Mouse (Mus musculus): ENCODE data around the gene Git2. TPM values are rescaled to one million over a fixed set of nuclear protein-coding genes. Genes with fewer than 3 reads are reported as not detected.

Gene Git2
- total and polyA plus RNA-seq, 3 experiments: 24.0 to 71.7 (median 64.9) TPM

DNA sequence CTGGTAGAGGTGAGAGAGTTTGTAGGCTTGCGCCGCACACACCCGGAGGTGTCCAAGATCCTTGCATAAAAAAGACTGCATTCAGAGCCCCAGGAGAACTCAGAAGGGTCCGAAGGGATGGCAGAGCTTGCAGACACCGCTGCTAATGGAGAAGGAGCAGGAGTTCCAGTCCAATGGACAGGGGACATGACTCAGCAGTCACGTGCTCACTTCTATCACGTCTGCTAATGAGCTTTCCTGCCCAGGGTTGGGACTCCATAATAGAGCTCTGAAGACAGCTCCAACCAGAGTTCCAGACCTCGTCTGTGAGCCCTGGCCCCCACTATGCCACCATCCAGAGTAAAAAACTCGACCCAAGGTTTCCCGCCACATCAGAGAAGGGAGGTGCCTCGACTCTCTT, 42.8 kb upstream of the Git2 start:
- no peak for TF ChIP-seq NRF1 (IDR thresholded peaks at IDR 0.05; ENCODE audit: insufficient read depth, low read depth, low read length, poor library complexity, severe bottlenecking)
- TF ChIP-seq NELFE (IDR thresholded peaks at IDR 0.05; ENCODE audit: low read depth, low read length): no peak
- TF ChIP-seq TCF12 (IDR thresholded peaks at IDR 0.05; ENCODE audit: low read depth, low read length): no peak
- TF ChIP-seq EP300 (IDR thresholded peaks at IDR 0.05; ENCODE audit: low read depth in 1 of 2, low read length in 2 of 2): no peak
- TF ChIP-seq MAX (IDR thresholded peaks at IDR 0.05; ENCODE audit: low read length): no peak
- TF ChIP-seq BHLHE40 (IDR thresholded peaks at IDR 0.05; ENCODE audit: borderline replicate concordance, low read depth, low read length): no peak
- TF ChIP-seq ZC3H11A (IDR thresholded peaks at IDR 0.05; ENCODE audit: low read depth, low read length): no peak
- no peak for TF ChIP-seq POLR2AphosphoS5 (IDR thresholded peaks at IDR 0.05; ENCODE audit: borderline replicate concordance, low read depth, low read length)
- TF ChIP-seq MAZ (IDR thresholded peaks at IDR 0.05; ENCODE audit: low read depth, low read length): no peak
- no peak for TF ChIP-seq POLR2A (IDR thresholded peaks at IDR 0.05; ENCODE audit: control insufficient read depth in 1 of 2, insufficient read depth in 1 of 2, low read depth in 1 of 2, low read length in 2 of 2, poor library complexity in 1 of 2)
- TF ChIP-seq UBTF (IDR thresholded peaks at IDR 0.05; ENCODE audit: borderline replicate concordance, insufficient read depth, low read depth, low read length): no peak
- no peak for TF ChIP-seq ETS1 (IDR thresholded peaks at IDR 0.05; ENCODE audit: low read depth, low read length)
- TF ChIP-seq KAT2A (conservative IDR thresholded peaks at IDR 0.05; ENCODE audit: low read depth, low read length): no peak
- no peak for TF ChIP-seq USF2 (IDR thresholded peaks at IDR 0.05; ENCODE audit: borderline replicate concordance in 1 of 2, insufficient read depth in 1 of 2, low read depth in 1 of 2, low read length in 2 of 2)
- TF ChIP-seq RCOR1 (IDR thresholded peaks at IDR 0.05; ENCODE audit: low read depth, low read length): no peak
- TF ChIP-seq E2F4 (IDR thresholded peaks at IDR 0.05; ENCODE audit: borderline replicate concordance, low read depth, low read length): no peak
- no peak for TF ChIP-seq JUND (IDR thresholded peaks at IDR 0.05; ENCODE audit: low read depth, low read length)
- no peak for TF ChIP-seq SIN3A (IDR thresholded peaks at IDR 0.05; ENCODE audit: low read length)
- Histone ChIP-seq H3K9me3 (replicated peaks; ENCODE audit: insufficient read depth, low read length) (no peaks in the 10 kb centered on the region), H3K4me3 (ENCODE audit: control insufficient read depth in 1 of 2, insufficient read depth in 1 of 2, low read depth in 2 of 2, low read length in 2 of 2) (no peak overlapping the region), H3K27ac (ENCODE audit: control insufficient read depth, low read depth, low read length) (no peak overlapping the region), H3K36me3 (ENCODE audit: control insufficient read depth in 1 of 2, insufficient read depth in 2 of 2, low read length in 2 of 2) (no peaks in the 10 kb centered on the region), H3K27me3 (ENCODE audit: control insufficient read depth in 1 of 2, insufficient read depth in 2 of 2, low read length in 2 of 2) (no peaks in the 10 kb centered on the region), H3K4me1 (ENCODE audit: control insufficient read depth in 1 of 2, insufficient read depth in 2 of 2, low read length in 2 of 2) (no peaks in the 10 kb centered on the region), H3K79me2 (ENCODE audit: control insufficient read depth, insufficient read depth, low read length, poor library complexity) (peaks cover 4% of the 10 kb centered on the region; the same call in 1 of the 2 replicates), H3K9ac (ENCODE audit: control insufficient read depth, low read depth, low read length, poor library complexity, severe bottlenecking) (no peak overlapping the region)
- DNase-seq (ENCODE audit: low read depth, low spot score): no peak

DNA sequence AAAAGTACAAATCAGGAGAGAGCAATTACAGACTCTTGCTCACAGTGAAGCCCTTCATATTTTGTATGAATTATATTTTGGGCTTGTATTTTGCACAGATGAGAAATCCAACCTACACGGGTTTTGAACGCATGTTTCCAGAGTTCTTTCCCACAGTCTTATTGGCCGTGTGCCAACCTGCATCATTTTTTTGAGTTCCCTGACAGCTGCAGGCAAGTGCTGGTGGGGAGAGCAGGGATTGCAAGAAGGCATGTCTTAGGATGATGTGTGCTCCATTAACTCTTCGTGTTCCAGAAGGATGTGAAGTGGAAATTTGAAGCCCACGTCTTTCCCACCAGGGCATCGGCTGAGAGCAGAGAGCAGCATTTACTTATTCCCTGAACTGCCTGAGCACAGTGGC, 41.3 kb upstream of the Git2 start:
- DNase-seq (ENCODE audit: low read depth, low spot score): no peak
- Histone ChIP-seq H3K27me3 (ENCODE audit: control insufficient read depth in 1 of 2, insufficient read depth in 2 of 2, low read length in 2 of 2) (no peaks in the 10 kb centered on the region), H3K36me3 (ENCODE audit: control insufficient read depth in 1 of 2, insufficient read depth in 2 of 2, low read length in 2 of 2) (no peaks in the 10 kb centered on the region; a peak in 1 of 4 replicates), H3K79me2 (ENCODE audit: control insufficient read depth, insufficient read depth, low read length, poor library complexity) (peaks cover 13% of the 10 kb centered on the region), H3K9me3 (replicated peaks; ENCODE audit: insufficient read depth, low read length) (no peaks in the 10 kb centered on the region), H3K4me3 (ENCODE audit: control insufficient read depth in 1 of 2, insufficient read depth in 1 of 2, low read depth in 2 of 2, low read length in 2 of 2) (no peak overlapping the region), H3K27ac (ENCODE audit: control insufficient read depth, low read depth, low read length) (no peak overlapping the region), H3K9ac (ENCODE audit: control insufficient read depth, low read depth, low read length, poor library complexity, severe bottlenecking) (no peak overlapping the region), H3K4me1 (ENCODE audit: control insufficient read depth in 1 of 2, insufficient read depth in 2 of 2, low read length in 2 of 2) (peaks cover 0 to 5% of the 10 kb centered on the region in 2 experiments; a peak in 1 of 4 replicates)
- no peak for TF ChIP-seq MEF2A (IDR thresholded peaks at IDR 0.05; ENCODE audit: extremely low read depth, insufficient replicate concordance, low read depth, low read length, poor library complexity, severe bottlenecking)
- no peak for TF ChIP-seq POLR2AphosphoS5 (IDR thresholded peaks at IDR 0.05; ENCODE audit: borderline replicate concordance, low read depth, low read length)
- TF ChIP-seq UBTF (IDR thresholded peaks at IDR 0.05; ENCODE audit: borderline replicate concordance, insufficient read depth, low read depth, low read length): no peak
- no peak for TF ChIP-seq E2F4 (IDR thresholded peaks at IDR 0.05; ENCODE audit: borderline replicate concordance, low read depth, low read length)
- no peak for TF ChIP-seq SMC3 (IDR thresholded peaks at IDR 0.05; ENCODE audit: low read depth, low read length)
- no peak for TF ChIP-seq RAD21 (IDR thresholded peaks at IDR 0.05; ENCODE audit: low read depth, low read length)
- TF ChIP-seq MAZ (IDR thresholded peaks at IDR 0.05; ENCODE audit: low read depth, low read length): no peak
- no peak for TF ChIP-seq CHD2 (IDR thresholded peaks at IDR 0.05; ENCODE audit: low read length)
- TF ChIP-seq MXI1 (IDR thresholded peaks at IDR 0.05; ENCODE audit: low read depth, low read length): no peak
- TF ChIP-seq SIN3A (IDR thresholded peaks at IDR 0.05; ENCODE audit: low read length): no peak
- TF ChIP-seq MYB (IDR thresholded peaks at IDR 0.05; ENCODE audit: low read depth, low read length): no peak
- no peak for TF ChIP-seq JUND (IDR thresholded peaks at IDR 0.05; ENCODE audit: low read depth, low read length)
- TF ChIP-seq USF1 (IDR thresholded peaks at IDR 0.05; ENCODE audit: low read depth, low read length): no peak
- TF ChIP-seq ZMIZ1 (IDR thresholded peaks at IDR 0.05; ENCODE audit: low read depth, low read length): no peak
- no peak for TF ChIP-seq MAFK (IDR thresholded peaks at IDR 0.05; ENCODE audit: borderline replicate concordance, low read depth, low read length)
- TF ChIP-seq POLR2AphosphoS2 (IDR thresholded peaks at IDR 0.05; ENCODE audit: low read length): no peak
- no peak for TF ChIP-seq NELFE (IDR thresholded peaks at IDR 0.05; ENCODE audit: low read depth, low read length)
- TF ChIP-seq MAX (IDR thresholded peaks at IDR 0.05; ENCODE audit: low read length): no peak
